Mouse (Mus musculus): ENCODE measurements around the gene Rpl41. TPM values are rescaled to one million over a fixed set of nuclear protein-coding genes. Genes with fewer than 3 reads are reported as not detected.
"Not testable (repeated sequence)": the region's sequence is repeated elsewhere in the genome, so short reads cannot be mapped to it uniquely, and the experiment has no call there.

Rpl41 gene
- total RNA-seq, 2 experiments from 2014 or later = 2,468 to 2,532 TPM

DNA sequence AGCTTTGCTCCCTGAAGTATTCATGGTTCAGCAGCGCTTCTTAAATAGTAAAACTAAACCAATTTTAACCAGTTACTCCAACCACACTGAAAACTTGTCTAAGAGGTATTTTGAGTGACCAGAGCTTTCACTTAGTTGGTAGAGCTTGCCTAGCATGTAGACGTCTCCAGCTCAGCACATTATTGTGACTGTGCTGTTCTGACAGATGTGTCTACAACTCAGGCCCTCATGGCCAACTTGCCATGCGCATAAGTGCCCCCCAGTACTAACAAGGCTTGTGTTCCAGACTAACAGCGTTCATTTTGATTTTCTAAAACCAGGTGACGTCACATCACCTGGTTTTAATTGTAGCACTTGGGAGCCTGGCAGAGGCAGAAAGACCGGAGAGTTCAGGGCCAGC, 7.9 kb upstream of the Rpl41 start:
- DNase-seq (ENCODE audit: low spot score in 2 of 2) = no peak

DNA sequence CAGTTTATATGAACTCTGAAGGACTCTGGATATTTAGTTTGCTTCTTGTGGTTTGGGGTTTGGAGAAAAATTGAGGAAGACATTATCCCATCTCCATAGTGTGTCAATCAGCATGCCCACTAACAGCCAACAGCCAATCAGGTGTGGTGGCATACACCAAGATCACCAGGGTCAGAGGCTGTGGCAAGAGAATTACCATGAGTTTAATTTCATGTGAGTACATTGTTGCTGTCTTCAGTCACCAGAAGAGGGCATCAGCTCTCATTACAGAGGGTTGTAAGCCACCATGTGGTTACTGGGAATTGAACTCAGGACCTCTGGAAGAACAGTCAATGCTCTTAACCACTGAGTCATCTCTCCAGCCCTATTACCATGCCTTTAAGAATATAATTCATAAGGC, 7.2 kb upstream of the Rpl41 start:
- DNase-seq (ENCODE audit: low spot score in 2 of 2) = no peak

DNA sequence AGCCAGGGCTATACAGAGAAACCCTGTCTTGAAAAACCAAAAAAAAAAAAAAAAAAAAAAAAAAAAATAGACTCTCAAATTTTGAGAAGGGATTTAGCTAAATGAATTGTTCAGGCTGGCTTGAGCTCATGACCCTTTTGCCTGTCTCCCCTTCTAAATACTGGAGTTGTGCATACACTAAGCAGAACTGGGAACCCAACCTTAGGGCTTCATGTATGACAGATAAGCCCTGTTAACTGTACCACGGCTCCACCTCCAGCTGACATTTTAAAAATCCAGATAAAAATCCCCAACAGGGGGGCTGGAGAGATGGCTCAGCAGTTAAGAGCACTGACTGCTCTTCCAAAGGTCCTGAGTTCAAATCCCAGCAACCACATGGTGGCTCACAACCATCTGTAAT, 6.5 kb upstream of the Rpl41 start:
- not testable (repeated sequence) for DNase-seq (ENCODE audit: low spot score in 2 of 2)

DNA sequence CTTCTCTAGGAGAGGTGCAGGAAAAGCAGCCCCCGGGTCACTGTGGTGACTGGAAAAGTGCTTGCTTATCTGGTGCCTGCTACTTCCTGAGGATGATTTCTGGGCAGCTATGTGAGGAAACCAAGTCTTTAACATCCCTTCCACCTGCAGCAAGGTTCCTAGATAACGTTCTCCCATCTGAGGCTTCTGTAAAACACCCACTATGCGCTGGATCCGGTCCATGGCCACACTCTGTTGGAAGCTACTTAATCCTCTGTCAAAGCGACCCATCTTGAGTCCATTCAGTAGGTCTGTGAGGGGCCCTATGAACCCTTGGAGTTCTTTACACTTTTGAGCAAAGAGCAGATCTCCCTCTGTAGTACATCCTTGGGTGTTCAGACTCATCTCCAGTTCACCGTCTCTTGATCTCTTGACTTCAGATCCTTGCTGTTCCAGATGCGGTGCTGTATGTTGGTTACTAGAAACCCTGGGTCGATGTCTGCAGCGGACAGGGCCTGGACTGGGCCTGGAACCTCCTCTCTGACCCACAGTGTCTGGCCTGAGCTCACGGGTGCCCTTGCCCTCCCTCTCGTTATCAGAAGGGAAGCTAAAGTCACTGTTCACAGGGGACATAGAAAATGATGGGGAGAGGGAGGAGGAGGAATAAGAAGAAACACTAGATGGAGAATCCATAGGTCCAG, 1.2 kb upstream of the Rpl41 start:
- DNase-seq (ENCODE audit: low spot score in 2 of 2) = not testable (repeated sequence)

DNA sequence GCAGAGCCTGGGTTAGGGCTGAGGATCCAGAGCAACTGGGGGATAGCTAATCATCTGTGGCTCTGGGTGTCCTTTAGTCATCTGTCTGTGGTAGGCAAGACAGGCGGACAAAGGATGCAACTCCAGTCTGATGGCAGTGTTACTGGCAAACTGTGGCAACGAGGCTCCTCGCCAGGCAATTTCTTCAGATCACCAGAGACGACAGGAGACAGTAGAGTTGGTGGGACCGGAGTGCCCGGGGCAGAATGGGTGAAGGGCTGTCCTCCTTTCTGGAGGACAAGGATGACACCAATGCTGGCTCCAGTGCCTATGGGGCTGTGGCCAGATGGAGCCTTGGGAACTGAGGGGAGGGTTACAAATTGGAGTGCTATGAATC, 565 bp upstream of the Rpl41 start:
- DNase-seq (ENCODE audit: low spot score in 2 of 2) = peak; percentile 31 to 48

DNA sequence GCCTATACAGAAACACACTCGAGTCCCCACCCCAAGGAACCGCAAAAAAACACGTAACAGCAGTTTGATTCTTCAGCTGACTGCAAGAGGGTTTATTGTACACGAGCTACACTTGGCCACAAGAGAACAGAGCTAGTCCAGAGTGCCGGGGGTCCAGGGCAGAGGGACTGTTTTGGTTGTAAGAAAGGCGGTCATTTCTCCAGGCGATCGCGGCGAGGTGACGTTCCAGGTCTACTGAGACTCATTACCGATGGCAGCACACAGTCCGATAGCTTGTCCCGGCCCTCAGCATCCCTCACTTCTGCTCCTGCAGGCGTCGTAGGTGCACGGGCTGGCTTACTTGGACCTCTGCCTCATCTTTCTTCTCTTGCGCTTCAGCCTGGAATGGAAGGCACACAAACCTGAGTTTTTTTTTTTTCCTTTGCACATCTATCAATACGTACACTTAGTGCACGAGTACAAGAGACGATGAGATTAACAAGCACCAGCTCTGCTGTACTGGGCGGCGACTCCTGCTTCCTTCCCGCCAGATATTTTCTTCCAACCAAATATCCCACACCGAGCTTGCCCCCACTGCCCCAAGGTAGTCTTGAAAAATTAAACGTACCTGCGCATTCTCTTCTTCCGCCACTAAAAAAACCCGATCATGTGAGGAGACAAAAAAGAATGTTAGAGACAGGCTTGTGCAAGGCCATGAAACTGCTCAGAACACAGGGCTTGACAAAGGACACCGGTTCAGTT, 884 bp downstream of the Rpl41 start:
- peak; percentile 28 to 47 for DNase-seq (ENCODE audit: low spot score in 2 of 2)

DNA sequence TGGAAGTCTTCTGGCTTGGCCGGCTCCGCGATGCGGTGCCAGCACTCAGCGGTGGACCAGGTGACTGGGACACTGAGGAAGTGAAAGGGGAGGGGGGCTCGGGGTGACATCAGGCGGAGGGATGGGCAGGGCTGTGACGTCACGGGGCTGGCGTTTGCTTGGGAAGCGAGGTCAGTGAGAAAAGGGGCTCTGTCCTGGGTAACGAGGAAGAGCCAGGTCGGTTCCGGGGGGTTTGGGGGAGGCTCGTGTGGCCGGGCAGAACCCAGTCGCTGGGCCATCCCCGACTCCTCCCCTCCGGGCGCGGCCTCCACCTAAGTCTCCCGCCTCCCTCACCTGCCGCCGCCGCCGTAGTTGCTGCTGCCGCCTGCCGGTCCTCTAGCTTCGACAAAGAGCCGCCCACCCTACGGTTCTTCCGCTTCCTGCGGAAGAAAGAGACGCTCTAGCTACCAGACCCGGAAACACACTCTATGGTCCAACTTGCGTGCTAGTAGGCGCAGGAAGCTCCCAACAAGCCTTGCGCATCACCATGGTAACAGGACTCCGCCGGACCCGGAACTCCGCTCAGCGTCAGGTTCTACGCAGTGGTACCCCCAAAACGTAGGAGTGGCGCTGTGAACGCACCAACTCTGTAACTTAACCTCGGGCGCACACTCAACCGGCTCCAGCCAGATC, 1.6 kb downstream of the Rpl41 start, which contains the start of gene Zc3h10:
Gene Zc3h10, minus strand, starts transcription at position 414 of the 672 bp plus-strand sequence.
- DNase-seq (ENCODE audit: low spot score in 2 of 2) = peak; percentile 90 to 94

DNA sequence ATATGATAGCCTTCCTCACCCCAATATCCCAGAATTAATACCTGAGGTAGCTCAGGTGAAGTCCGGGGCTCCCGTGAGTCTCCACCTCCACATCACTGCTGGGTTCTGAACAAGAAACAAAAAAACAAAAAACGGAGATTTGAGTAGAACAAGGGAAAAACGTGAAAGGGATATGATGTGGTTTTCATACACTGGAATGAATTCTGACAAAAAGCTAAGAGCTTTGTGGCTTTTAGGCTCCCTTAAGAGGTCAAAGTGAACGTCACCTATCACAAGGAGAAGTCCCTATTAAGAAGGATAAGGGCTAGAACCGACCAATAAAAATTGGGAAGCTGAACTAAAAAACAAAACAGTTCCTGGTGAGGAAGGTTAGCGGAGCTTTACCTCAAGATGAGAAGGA, 2.3 kb downstream of the Rpl41 start:
- DNase-seq (ENCODE audit: low spot score in 2 of 2) = no peak

DNA sequence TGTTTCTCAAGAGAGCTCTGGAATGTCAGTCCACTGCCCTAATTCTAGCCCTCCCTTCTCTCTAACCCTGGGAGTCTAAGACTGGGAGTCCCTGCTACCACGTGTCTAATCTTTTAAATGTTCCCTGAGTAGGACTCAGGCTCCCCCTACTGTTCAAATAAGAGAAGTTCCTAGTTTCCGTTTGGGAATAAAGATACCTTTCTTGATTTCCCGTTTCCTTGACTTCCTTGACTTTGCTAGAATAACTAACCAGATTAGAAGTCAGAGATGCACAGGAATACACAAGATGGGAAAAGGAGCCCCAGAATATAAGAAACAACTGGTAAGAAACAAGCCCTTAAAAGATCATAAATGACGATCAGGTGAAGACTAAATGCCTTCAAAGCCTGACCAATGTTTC, 2.7 kb downstream of the Rpl41 start:
- no peak for DNase-seq (ENCODE audit: low spot score in 2 of 2)

DNA sequence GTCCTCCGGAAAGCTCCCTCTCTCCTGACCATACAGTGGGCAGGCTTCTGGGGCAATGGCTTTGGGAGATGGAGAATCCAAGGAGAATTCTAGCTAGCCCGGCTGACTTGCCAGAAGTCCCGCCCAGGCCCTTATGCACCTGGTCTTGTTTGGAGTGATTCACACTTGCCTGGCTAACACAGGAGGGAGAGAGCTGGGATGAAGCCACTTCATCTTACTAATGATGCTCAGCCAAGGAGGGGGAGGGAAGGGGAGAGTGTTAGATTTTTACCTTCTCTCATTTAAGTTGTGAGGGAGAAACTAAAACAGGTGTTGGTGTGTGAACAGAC, 3.6 kb downstream of the Rpl41 start:
- no peak for DNase-seq (ENCODE audit: low spot score in 2 of 2)

DNA sequence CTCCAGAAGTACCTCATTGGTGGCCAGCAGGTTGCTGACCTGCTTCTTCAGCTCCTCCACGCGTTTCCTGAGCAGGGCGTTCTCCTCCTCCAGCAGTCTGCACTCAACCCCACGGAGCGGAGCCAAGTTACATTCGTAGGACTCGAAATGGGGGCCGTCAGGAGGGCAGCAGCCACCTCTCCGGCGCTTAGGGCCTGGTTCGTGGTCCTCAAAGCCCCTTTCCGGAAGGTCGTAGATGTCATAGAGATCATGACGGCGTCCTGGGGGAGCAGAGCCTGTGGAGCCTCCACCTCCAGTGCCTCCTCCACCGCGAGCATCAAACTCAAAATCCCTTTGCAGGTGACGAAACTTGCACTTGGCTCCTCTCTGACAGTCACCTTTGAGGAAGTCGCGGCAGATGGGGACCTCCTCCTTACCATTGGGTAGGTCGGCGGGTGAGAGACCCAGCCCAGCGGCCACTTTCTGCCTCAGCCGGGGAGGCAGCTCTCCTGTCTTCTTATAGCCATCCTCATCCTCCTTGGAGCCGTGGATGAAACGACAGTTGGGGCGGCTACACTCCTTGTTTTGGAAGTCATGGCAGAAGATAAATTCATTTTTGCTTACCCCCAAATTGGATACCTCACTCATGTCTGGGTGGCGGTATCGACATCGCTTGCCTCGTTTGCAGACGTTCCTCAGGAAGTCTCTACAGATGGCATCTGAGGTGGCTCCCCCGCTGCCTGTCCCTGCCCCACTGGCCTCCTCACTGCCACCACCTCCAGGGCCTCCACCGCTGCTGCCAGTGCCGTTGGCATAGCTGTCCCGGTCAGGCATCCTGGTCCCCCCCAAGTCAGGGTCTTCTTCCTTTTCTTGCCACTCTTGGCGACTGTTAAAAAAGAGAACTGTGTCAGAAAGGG, 4.2 kb downstream of the Rpl41 start:
- DNase-seq (ENCODE audit: low spot score in 2 of 2) = no peak

DNA sequence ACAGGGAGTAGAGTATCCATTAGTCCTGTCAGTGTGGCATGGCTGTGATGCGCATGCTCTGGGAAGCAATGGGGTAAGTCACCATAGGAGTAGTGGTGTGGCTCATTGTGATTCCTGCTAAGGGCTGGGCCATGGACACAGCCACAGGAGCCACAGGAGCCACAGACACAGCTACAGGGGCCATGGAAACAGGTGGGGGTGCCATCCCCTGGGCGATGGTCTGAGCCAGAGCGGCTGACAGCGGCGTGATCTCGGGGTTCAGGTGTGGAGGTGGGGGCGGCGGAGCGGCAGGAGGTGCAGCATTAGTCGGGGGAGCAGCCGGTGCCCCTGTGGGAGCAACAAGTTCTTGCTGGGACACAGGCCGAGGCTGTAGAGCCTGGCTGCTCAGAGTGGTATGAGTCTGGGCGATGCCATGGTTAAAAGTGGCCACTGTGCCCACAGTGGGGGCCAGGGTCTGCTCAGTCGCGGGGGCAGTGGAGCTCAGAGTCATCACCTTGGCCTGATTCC, 4.9 kb downstream of the Rpl41 start:
- no peak for DNase-seq (ENCODE audit: low spot score in 2 of 2)

DNA sequence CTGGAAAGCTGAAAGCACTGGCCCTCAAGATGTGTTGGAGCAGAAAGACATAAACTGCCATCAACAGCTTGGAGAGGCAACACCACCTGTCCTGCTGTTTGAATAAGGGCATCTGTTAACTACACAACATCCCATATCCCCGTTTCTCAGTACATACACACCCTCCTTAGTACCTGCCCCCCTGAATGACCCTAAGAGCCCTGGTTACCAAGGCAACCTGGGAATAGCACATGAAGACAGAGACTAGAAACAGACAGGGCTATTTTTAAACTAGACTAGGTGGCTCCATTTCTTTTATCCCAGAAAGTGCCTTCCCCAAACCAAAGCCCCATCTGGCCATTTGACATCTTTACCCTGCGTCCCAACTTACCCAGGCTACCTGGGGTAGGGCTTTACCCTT, 6.0 kb downstream of the Rpl41 start:
- DNase-seq (ENCODE audit: low spot score in 2 of 2) = no peak

DNA sequence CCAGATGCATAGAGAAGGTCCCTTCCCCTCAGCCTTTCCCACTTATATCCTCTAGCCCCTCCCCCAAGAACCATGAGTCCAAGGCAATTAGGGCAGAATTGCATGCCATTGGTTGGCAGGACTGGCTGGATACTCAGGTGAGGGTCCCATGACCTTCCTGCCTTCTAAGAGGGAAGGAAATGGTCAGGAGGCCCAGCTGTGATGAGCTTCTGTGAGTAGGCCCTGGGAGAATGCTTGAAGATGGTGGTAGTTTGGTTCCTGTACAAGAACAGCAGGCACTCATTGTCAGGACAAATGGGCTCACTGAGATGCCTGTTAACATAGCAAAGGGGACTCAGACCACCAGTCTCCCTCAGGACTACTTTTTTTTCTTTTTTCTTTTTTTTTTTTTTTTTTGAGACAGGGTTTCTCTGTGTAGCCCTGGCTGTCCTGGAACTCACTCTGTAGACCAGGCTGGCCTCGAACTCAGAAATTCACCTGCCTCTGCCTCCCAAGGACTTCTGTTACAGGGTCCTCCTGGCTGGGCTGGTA, 10.7 kb downstream of the Rpl41 start:
- DNase-seq (ENCODE audit: low spot score in 2 of 2) = no peak

DNA sequence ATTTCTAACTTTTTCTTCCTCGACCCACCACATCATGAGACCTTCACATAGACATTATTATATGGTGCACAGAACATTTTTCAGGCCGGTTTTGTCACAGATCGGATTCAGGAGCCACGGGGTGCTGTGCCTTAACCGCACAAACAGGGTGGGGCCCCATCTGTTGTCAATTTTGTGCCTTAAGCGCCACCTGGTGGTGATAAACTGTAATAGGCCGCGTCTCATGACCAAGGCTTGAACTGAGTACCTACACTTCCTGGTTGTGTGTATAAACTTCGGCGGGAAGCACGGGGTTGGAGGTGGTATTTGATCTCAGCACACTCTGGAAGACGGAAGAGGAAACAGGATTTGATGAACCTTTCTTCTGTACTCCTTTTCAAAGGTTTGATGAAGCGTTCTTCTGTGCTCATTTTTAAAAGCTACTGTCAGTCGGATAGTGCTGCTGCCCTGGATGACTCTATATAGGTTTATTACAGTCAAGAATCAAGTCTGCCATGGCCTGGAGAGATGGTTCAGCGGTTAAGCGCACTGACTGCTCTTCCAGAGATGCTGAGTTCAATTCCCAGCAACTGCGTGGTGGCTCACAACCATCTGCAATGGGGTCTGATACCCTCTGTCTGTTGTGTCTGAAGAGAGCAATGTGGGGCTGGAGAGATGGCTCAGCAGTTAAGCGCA, 12.7 kb downstream of the Rpl41 start:
- DNase-seq (ENCODE audit: low spot score in 2 of 2) = peak; percentile 86 to 88

DNA sequence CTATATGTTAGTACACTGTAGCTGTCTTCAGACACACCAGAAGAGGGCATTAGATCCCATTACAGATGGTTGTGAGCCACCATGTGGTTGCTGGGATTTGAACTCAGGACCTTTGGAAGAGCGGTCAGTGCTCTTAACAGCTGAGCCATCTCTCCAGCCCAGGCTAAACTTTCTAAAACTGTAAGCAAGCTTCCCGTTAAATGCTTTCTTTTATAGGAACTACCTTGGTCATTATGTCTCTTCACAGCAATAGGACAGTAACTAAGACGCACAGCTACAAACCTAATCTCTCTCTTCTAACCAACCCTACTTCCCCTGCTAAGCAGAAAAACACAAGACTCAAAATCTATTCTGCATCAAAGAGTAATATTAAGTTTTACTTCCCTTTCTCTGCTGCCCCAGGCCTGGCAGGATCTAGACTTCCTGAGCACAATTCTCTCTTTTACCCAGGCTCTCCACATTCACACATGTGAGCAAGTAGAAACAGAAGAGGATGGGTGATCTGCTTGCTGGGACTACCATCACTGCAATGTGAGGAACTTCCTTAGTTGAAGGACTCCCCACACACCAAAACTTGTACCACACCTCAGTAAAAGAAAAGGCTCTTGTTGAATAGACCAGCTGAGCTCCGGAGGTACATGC, 13.4 kb downstream of the Rpl41 start:
- DNase-seq (ENCODE audit: low spot score in 2 of 2) = no peak

DNA sequence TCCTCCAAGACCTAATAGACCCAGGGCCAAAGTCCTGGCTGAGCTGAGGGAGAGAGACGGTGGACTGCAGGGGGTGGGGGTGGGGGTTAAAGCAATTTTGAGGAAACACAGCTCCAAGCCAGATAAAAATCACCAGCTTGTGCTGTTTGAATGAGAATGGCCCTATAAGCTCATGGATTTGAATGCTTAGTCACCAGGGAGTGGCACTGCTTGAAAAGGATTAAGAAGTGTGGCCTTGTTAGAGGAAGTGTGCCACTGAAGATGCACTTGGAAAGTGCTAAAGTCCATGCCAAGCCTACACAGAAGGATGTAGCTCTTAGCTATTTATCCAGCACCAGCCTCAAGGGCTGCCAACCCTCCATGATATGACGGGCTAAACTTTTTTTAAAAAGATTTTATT, 13.9 kb downstream of the Rpl41 start:
- DNase-seq (ENCODE audit: low spot score in 2 of 2) = no peak

DNA sequence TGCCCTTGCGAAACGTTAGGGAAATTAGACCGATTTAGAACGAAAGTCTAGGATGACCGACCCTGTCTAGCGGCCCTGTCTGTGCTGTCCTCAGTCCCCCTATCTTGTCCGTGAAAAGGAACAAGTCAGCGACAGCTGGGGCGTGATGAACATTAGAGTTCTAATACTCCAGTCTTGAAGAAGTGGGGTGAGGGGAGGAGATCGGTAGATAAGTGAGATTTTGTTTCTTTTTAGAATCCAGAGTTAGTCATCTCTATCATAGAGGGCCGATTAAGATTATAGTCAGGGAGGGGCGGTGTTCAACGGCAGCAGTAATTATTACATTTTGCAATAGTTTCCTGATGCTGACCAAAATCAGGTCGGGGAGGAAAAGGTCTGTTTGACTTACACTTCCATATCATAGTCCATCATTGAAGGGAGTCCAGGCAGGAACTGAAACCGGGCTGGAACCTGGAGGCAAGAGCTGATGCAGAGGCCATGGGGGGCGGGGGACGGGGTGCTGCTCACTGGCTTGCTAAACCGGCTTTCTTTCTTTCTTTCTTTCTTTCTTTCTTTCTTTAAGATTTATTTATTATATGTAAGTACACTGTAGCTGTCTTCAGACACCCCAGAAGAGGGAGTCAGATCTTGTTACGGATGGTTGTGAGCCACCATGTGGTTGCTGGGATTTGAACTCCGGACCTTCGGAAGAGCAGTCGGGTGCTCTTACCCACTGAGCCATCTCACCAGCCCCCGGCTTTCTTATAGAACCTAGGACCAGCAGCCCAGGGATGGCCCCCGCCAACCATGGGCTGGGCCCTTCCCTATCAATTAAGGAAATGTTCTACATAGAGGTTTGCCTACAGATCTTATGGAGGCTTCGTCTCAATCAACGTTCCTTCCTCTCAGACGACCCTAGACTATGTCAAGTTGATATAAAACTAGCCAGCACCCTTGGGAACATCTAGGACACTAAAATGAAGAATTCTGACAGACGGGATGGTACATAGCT, 22.4 kb downstream of the Rpl41 start:
- DNase-seq (ENCODE audit: low spot score in 2 of 2) = no peak

Data from layer of hippocampus, postnatal 10 days (tissue).